Mouse (Mus musculus): ENCODE data around the gene Cped1. TPM values are rescaled to one million over a fixed set of nuclear protein-coding genes. Genes with fewer than 3 reads are reported as not detected.

The Cped1 gene
- polyA plus RNA-seq, 1 experiment from 2014 or later, result 22.5 TPM

- no peak for ATAC-seq (ENCODE audit: low FRiP score)
- Histone ChIP-seq H3K9ac (ENCODE audit: low read depth, low read length) (no peak overlapping the region), H3K9me3 (ENCODE audit: control insufficient read depth, low read length) (no peaks in the 10 kb centered on the region), H3K36me3 (ENCODE audit: control insufficient read depth, insufficient read depth, low read length) (no peaks in the 10 kb centered on the region), H3K4me3 (ENCODE audit: low read depth, low read length) (no peak overlapping the region), H3K4me1 (replicated peaks; ENCODE audit: control insufficient read depth, insufficient read depth, low read length) (no peaks in the 10 kb centered on the region), H3K4me2 (replicated peaks; ENCODE audit: low read depth, low read length) (no peak overlapping the region), H3K27ac (ENCODE audit: low read depth, low read length) (no peak overlapping the region), H3K27me3 (ENCODE audit: control insufficient read depth, insufficient read depth, low read length) (no peaks in the 10 kb centered on the region)
- no peak for DNase-seq (ENCODE audit: low spot score)
- WGBS, result 81% methylated on average over 14 of the region's 14 CpGs
These were observed 230.7 kb downstream of the Cped1 start for GRCm38 (mm10) chr6:22216276-22216973.

GRCm38 (mm10) chr6:22221134-22221533 lies 235.4 kb downstream of the Cped1 start:
- ATAC-seq (ENCODE audit: low FRiP score), result no peak
- no peaks in the 10 kb centered on the region for H3K36me3 ChIP-seq (ENCODE audit: control insufficient read depth, insufficient read depth, low read length)
- no peaks in the 10 kb centered on the region for H3K9me3 ChIP-seq (ENCODE audit: control insufficient read depth, low read length)
- H3K4me2 ChIP-seq (replicated peaks; ENCODE audit: low read depth, low read length), result no peak overlapping the region
- H3K4me1 ChIP-seq (replicated peaks; ENCODE audit: control insufficient read depth, insufficient read depth, low read length), result no peaks in the 10 kb centered on the region
- no peak overlapping the region for H3K9ac ChIP-seq (ENCODE audit: low read depth, low read length)
- H3K27me3 ChIP-seq (ENCODE audit: control insufficient read depth, insufficient read depth, low read length), result no peaks in the 10 kb centered on the region
- H3K4me3 ChIP-seq (ENCODE audit: low read depth, low read length), result no peak overlapping the region
- no peak for DNase-seq (ENCODE audit: low spot score)
- 93% methylated on average over 8 of the region's 8 CpGs for WGBS
- no peak overlapping the region for H3K27ac ChIP-seq (ENCODE audit: low read depth, low read length)

- Histone ChIP-seq H3K9me3 (ENCODE audit: control insufficient read depth, low read length) (no peaks in the 10 kb centered on the region), H3K4me1 (replicated peaks; ENCODE audit: control insufficient read depth, insufficient read depth, low read length) (no peaks in the 10 kb centered on the region), H3K9ac (ENCODE audit: low read depth, low read length) (no peak overlapping the region), H3K27ac (ENCODE audit: low read depth, low read length) (no peak overlapping the region), H3K4me3 (ENCODE audit: low read depth, low read length) (no peak overlapping the region), H3K36me3 (ENCODE audit: control insufficient read depth, insufficient read depth, low read length) (no peaks in the 10 kb centered on the region), H3K27me3 (ENCODE audit: control insufficient read depth, insufficient read depth, low read length) (no peaks in the 10 kb centered on the region), H3K4me2 (replicated peaks; ENCODE audit: low read depth, low read length) (no peak overlapping the region)
- WGBS, result 85% methylated on average over 4 of the region's 4 CpGs
- DNase-seq (ENCODE audit: low spot score), result no peak
- no peak for ATAC-seq (ENCODE audit: low FRiP score)
These were observed 236.4 kb downstream of the Cped1 start for GRCm38 (mm10) chr6:22222087-22222486.

GRCm38 (mm10) chr6:22222947-22223346 lies 237.2 kb downstream of the Cped1 start:
- no peaks in the 10 kb centered on the region for H3K27me3 ChIP-seq (ENCODE audit: control insufficient read depth, insufficient read depth, low read length)
- no peak overlapping the region for H3K4me3 ChIP-seq (ENCODE audit: low read depth, low read length)
- no peak overlapping the region for H3K9ac ChIP-seq (ENCODE audit: low read depth, low read length)
- H3K4me2 ChIP-seq (replicated peaks; ENCODE audit: low read depth, low read length), result no peak overlapping the region
- no peak for ATAC-seq (ENCODE audit: low FRiP score)
- no peaks in the 10 kb centered on the region for H3K36me3 ChIP-seq (ENCODE audit: control insufficient read depth, insufficient read depth, low read length)
- no peak for DNase-seq (ENCODE audit: low spot score)
- H3K9me3 ChIP-seq (ENCODE audit: control insufficient read depth, low read length), result no peaks in the 10 kb centered on the region
- 86% methylated on average over 8 of the region's 8 CpGs for WGBS
- H3K27ac ChIP-seq (ENCODE audit: low read depth, low read length), result no peak overlapping the region
- H3K4me1 ChIP-seq (replicated peaks; ENCODE audit: control insufficient read depth, insufficient read depth, low read length), result no peaks in the 10 kb centered on the region

- no peak for DNase-seq (ENCODE audit: low spot score)
- no peak overlapping the region for H3K4me2 ChIP-seq (replicated peaks; ENCODE audit: low read depth, low read length)
- no peaks in the 10 kb centered on the region for H3K36me3 ChIP-seq (ENCODE audit: control insufficient read depth, insufficient read depth, low read length)
- WGBS, result 96% methylated on average over 4 of the region's 4 CpGs
- H3K4me1 ChIP-seq (replicated peaks; ENCODE audit: control insufficient read depth, insufficient read depth, low read length), result no peaks in the 10 kb centered on the region
- no peak overlapping the region for H3K4me3 ChIP-seq (ENCODE audit: low read depth, low read length)
- no peaks in the 10 kb centered on the region for H3K27me3 ChIP-seq (ENCODE audit: control insufficient read depth, insufficient read depth, low read length)
- H3K27ac ChIP-seq (ENCODE audit: low read depth, low read length), result no peak overlapping the region
- H3K9me3 ChIP-seq (ENCODE audit: control insufficient read depth, low read length), result no peaks in the 10 kb centered on the region
- no peak overlapping the region for H3K9ac ChIP-seq (ENCODE audit: low read depth, low read length)
- no peak for ATAC-seq (ENCODE audit: low FRiP score)
These were observed 238.6 kb downstream of the Cped1 start for GRCm38 (mm10) chr6:22224351-22224750.

- Histone ChIP-seq H3K4me1 (replicated peaks; ENCODE audit: control insufficient read depth, insufficient read depth, low read length) (no peaks in the 10 kb centered on the region), H3K4me3 (ENCODE audit: low read depth, low read length) (no peak overlapping the region), H3K4me2 (replicated peaks; ENCODE audit: low read depth, low read length) (no peak overlapping the region), H3K27me3 (ENCODE audit: control insufficient read depth, insufficient read depth, low read length) (no peaks in the 10 kb centered on the region), H3K9ac (ENCODE audit: low read depth, low read length) (no peak overlapping the region), H3K27ac (ENCODE audit: low read depth, low read length) (no peak overlapping the region), H3K36me3 (ENCODE audit: control insufficient read depth, insufficient read depth, low read length) (no peaks in the 10 kb centered on the region), H3K9me3 (ENCODE audit: control insufficient read depth, low read length) (no peaks in the 10 kb centered on the region)
- DNase-seq (ENCODE audit: low spot score) (no peak), ATAC-seq (ENCODE audit: low FRiP score) (no peak)
- WGBS, result 87% methylated on average over 3 of the region's 3 CpGs
These were observed 245.5 kb downstream of the Cped1 start for GRCm38 (mm10) chr6:22231244-22231643.

GRCm38 (mm10) chr6:22233517-22233916 lies 247.8 kb downstream of the Cped1 start:
- WGBS, result 77% methylated on average over 6 of the region's 6 CpGs
- Histone ChIP-seq H3K9ac (ENCODE audit: low read depth, low read length) (no peak overlapping the region), H3K27ac (ENCODE audit: low read depth, low read length) (no peak overlapping the region), H3K4me3 (ENCODE audit: low read depth, low read length) (no peak overlapping the region), H3K9me3 (ENCODE audit: control insufficient read depth, low read length) (no peaks in the 10 kb centered on the region), H3K27me3 (ENCODE audit: control insufficient read depth, insufficient read depth, low read length) (no peaks in the 10 kb centered on the region), H3K4me1 (replicated peaks; ENCODE audit: control insufficient read depth, insufficient read depth, low read length) (no peaks in the 10 kb centered on the region), H3K36me3 (ENCODE audit: control insufficient read depth, insufficient read depth, low read length) (no peaks in the 10 kb centered on the region), H3K4me2 (replicated peaks; ENCODE audit: low read depth, low read length) (no peak overlapping the region)
- ATAC-seq (ENCODE audit: low FRiP score) (no peak), DNase-seq (ENCODE audit: low spot score) (no peak)

- Histone ChIP-seq H3K4me1 (replicated peaks; ENCODE audit: control insufficient read depth, insufficient read depth, low read length) (no peaks in the 10 kb centered on the region), H3K4me2 (replicated peaks; ENCODE audit: low read depth, low read length) (no peak overlapping the region), H3K4me3 (ENCODE audit: low read depth, low read length) (no peak overlapping the region), H3K36me3 (ENCODE audit: control insufficient read depth, insufficient read depth, low read length) (no peaks in the 10 kb centered on the region), H3K9me3 (ENCODE audit: control insufficient read depth, low read length) (no peaks in the 10 kb centered on the region), H3K9ac (ENCODE audit: low read depth, low read length) (no peak overlapping the region), H3K27ac (ENCODE audit: low read depth, low read length) (no peak overlapping the region), H3K27me3 (ENCODE audit: control insufficient read depth, insufficient read depth, low read length) (no peaks in the 10 kb centered on the region)
- DNase-seq (ENCODE audit: low spot score) (no peak), ATAC-seq (ENCODE audit: low FRiP score) (no peak)
- WGBS, result 86% methylated on average over 6 of the region's 6 CpGs
These were observed 249.4 kb downstream of the Cped1 start for GRCm38 (mm10) chr6:22235133-22235532.

- no peak overlapping the region for H3K27ac ChIP-seq (ENCODE audit: low read depth, low read length)
- H3K4me2 ChIP-seq (replicated peaks; ENCODE audit: low read depth, low read length), result no peak overlapping the region
- no peak overlapping the region for H3K9ac ChIP-seq (ENCODE audit: low read depth, low read length)
- no peaks in the 10 kb centered on the region for H3K36me3 ChIP-seq (ENCODE audit: control insufficient read depth, insufficient read depth, low read length)
- H3K4me1 ChIP-seq (replicated peaks; ENCODE audit: control insufficient read depth, insufficient read depth, low read length), result no peaks in the 10 kb centered on the region
- 78% methylated on average over 8 of the region's 8 CpGs for WGBS
- H3K27me3 ChIP-seq (ENCODE audit: control insufficient read depth, insufficient read depth, low read length), result no peaks in the 10 kb centered on the region
- ATAC-seq (ENCODE audit: low FRiP score), result no peak
- no peak for DNase-seq (ENCODE audit: low spot score)
- no peak overlapping the region for H3K4me3 ChIP-seq (ENCODE audit: low read depth, low read length)
- H3K9me3 ChIP-seq (ENCODE audit: control insufficient read depth, low read length), result no peaks in the 10 kb centered on the region
These were observed 257.6 kb downstream of the Cped1 start for GRCm38 (mm10) chr6:22243321-22243720.
